Mouse (Mus musculus): Measurements from ENCODE around the gene Pacsin2. TPM values are rescaled to one million over a fixed set of nuclear protein-coding genes. Genes with fewer than 3 reads are reported as not detected.
"Not testable (repeated sequence)": the region's sequence is repeated elsewhere in the genome, so short reads cannot be mapped to it uniquely, and the experiment has no call there.

Pacsin2 gene
- polyA plus RNA-seq, 1 experiment from 2014 or later, result 26.9 TPM

DNA sequence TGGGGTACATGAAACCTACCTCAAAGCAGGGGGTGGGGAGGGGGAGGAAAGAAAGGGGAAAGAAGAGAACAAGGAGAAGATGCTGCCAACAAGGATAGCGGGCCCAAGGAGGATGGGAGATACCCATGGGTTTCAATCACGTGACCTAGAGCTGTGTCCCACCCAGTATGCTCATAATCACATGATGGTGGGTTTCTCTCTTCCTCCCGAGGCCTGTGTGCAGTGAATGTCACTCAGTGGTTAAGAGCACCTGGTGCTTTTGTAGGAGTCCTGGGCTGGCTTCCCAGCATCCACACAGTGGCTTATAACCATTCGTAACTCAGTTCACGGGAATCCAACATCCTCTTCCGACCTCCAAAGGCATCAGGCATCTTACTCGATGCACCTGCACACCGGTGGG, 6.0 kb upstream of the Pacsin2 start:
- Histone ChIP-seq H3K36me3 (ENCODE audit: control insufficient read depth, insufficient read depth, low read length) (no peaks in the 10 kb centered on the region), H3K4me2 (ENCODE audit: low read length) (no peak overlapping the region), H3K4me1 (ENCODE audit: control insufficient read depth, insufficient read depth, low read depth, low read length) (peaks cover 2% of the 10 kb centered on the region; the same call in 1 of the 2 replicates), H3K9ac (ENCODE audit: low read depth, low read length) (no peak overlapping the region), H3K9me3 (ENCODE audit: control insufficient read depth, low read length) (no peaks in the 10 kb centered on the region), H3K4me3 (ENCODE audit: low read length) (no peak overlapping the region), H3K27ac (ENCODE audit: low read depth, low read length) (no peak overlapping the region), H3K27me3 (replicated peaks; ENCODE audit: control insufficient read depth, insufficient read depth, low read length) (no peaks in the 10 kb centered on the region)
- 84% methylated on average over 8 of the region's 8 CpGs for WGBS
- ATAC-seq, result no peak

DNA sequence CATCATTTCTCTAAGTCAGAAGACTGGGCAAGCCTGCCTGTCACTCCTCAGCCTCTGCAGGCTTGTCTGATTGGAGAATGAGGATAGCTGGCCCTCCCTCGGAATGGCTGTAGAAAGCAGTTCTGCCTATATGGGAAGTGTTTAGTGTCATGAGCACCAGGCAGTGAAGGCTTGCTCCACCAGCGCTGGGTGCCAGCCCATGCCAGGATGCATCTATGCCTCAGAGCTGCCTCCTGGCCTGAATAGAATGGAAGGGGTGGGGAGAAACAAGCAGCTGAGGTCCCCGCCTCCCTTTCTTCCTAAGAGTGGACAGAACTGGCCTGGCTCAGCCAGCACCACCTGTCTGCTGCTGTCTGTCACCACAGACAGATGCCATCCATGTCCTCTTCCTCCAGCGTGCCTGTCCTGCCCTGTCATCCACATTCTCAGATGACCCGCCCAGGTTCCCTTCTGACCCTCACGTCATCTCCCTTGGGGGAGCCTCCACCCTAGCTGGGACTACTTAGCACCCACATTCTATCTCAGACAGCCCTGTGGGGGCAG, 4.9 kb upstream of the Pacsin2 start:
- H3K4me3 ChIP-seq (ENCODE audit: low read length), result no peak overlapping the region
- 60% methylated on average over 6 of the region's 6 CpGs for WGBS
- ATAC-seq, result no peak
- H3K9me3 ChIP-seq (ENCODE audit: control insufficient read depth, low read length), result no peaks in the 10 kb centered on the region
- no peak overlapping the region for H3K27ac ChIP-seq (ENCODE audit: low read depth, low read length)
- no peaks in the 10 kb centered on the region for H3K27me3 ChIP-seq (replicated peaks; ENCODE audit: control insufficient read depth, insufficient read depth, low read length)
- peaks cover 2% of the 10 kb centered on the region; the same call in 1 of the 2 replicates for H3K4me1 ChIP-seq (ENCODE audit: control insufficient read depth, insufficient read depth, low read depth, low read length)
- no peak overlapping the region for H3K9ac ChIP-seq (ENCODE audit: low read depth, low read length)
- no peak overlapping the region for H3K4me2 ChIP-seq (ENCODE audit: low read length)
- no peaks in the 10 kb centered on the region for H3K36me3 ChIP-seq (ENCODE audit: control insufficient read depth, insufficient read depth, low read length)

DNA sequence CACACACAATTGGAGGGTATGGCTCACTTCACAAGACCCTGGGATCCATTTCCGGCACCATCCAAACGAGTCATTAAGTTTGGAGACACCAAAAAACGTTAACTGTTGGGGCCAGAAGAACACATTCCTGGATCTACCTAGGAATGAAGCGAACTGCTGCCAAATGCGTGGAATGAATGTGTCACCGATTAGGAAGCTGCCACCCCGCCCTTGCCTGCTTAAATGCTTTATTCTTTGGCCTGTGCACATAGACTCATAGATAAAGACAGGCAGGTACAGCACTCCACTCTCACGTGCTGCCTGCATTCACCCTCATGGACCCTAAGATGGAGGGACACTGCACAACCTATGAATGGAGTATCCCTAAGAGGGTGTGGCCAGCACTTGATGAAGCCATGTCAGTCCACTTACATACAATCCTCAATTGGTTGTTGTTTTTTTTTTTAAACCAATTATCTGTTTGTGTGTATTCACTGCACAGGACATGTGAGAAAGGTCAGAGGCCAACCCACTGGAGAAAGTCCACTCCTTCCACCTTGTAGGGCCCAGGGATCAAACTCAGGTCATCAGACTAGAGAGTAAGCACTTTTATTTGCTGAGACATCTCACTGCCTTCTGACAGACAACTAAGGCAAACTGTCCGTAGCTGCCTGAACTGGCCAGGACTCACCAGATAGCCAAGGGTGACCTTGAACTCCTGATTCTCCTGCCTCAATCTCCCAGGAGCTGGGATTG, 3.0 kb upstream of the Pacsin2 start:
- Histone ChIP-seq H3K9ac (ENCODE audit: low read depth, low read length) (no peak overlapping the region), H3K4me3 (ENCODE audit: low read length) (no peak overlapping the region), H3K4me1 (ENCODE audit: control insufficient read depth, insufficient read depth, low read depth, low read length) (peaks cover 9% of the 10 kb centered on the region), H3K36me3 (ENCODE audit: control insufficient read depth, insufficient read depth, low read length) (no peaks in the 10 kb centered on the region), H3K4me2 (ENCODE audit: low read length) (no peak overlapping the region), H3K27ac (ENCODE audit: low read depth, low read length) (no peak overlapping the region), H3K9me3 (ENCODE audit: control insufficient read depth, low read length) (no peaks in the 10 kb centered on the region), H3K27me3 (replicated peaks; ENCODE audit: control insufficient read depth, insufficient read depth, low read length) (no peaks in the 10 kb centered on the region)
- ATAC-seq, result no peak
- 82% methylated on average over 9 of the region's 9 CpGs for WGBS

DNA sequence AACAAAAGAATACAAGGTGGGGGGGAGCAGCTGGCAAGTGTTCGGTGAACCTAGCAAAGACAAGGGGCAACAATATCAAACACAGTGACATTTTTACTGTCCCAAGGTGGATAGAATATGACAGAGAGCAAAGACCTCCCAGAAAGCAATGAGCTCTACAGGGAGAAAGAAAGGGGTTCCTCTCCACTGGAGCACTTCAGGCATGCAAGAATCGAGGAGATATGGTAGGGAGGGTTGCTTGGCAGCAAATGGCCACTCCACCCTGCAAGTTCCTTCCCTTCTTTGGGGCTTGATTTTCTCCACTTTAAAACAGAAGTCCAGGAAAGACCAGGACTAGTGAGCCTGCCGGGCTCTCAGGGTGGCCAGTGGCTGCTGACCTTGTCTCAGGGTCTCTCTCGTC, 1.9 kb upstream of the Pacsin2 start:
- Histone ChIP-seq H3K4me2 (ENCODE audit: low read length) (no peak overlapping the region), H3K36me3 (ENCODE audit: control insufficient read depth, insufficient read depth, low read length) (no peaks in the 10 kb centered on the region), H3K27me3 (replicated peaks; ENCODE audit: control insufficient read depth, insufficient read depth, low read length) (no peaks in the 10 kb centered on the region), H3K4me1 (ENCODE audit: control insufficient read depth, insufficient read depth, low read depth, low read length) (peaks cover 8% of the 10 kb centered on the region), H3K9me3 (ENCODE audit: control insufficient read depth, low read length) (no peaks in the 10 kb centered on the region), H3K27ac (ENCODE audit: low read depth, low read length) (no peak overlapping the region), H3K4me3 (ENCODE audit: low read length) (no peak overlapping the region), H3K9ac (ENCODE audit: low read depth, low read length) (no peak overlapping the region)
- no peak for ATAC-seq
- WGBS, result 71% methylated on average over 4 of the region's 4 CpGs

DNA sequence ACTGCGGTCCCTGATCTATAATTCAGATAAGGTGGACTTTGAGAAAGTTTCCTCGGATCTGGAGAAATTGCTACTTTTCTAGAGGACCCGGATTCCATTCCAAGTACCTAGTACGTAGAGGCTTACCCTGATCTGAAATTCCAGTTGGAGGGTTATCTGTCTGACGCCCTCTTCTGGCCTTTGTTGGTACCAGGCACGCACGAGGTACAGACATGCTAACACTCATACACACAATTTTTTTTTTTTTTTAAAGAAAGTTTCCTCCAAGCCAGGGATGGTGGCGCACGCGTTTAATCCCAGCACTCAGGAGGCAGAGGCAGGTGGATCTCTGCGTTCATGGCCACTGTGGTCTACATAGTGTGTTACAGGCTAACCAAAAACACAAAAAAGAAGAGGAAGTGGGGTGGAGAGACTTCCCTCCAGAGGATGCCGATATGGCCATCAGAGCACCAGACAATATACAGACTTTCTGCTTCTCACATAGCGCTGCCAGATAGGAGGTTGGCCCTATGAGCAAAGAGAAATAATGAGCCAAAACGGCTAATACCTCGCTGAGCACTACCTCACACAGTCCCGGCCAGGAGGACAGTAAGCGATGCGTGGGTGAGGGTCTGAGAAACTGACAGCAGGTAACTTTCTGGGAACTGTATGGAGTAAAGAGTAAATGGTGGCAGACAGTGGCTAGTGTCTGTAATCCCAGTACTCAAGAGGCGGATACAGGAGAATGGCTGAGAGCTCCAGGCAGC, 672 bp upstream of the Pacsin2 start:
- H3K36me3 ChIP-seq (ENCODE audit: control insufficient read depth, insufficient read depth, low read length), result no peaks in the 10 kb centered on the region
- peak overlapping the region; percentile 86 for H3K4me3 ChIP-seq (ENCODE audit: low read length)
- WGBS, result 76% methylated on average over 19 of the region's 19 CpGs
- no peak for ATAC-seq
- no peaks in the 10 kb centered on the region for H3K27me3 ChIP-seq (replicated peaks; ENCODE audit: control insufficient read depth, insufficient read depth, low read length)
- peaks cover 7% of the 10 kb centered on the region for H3K4me1 ChIP-seq (ENCODE audit: control insufficient read depth, insufficient read depth, low read depth, low read length)
- peak overlapping the region; percentile 95 for H3K4me2 ChIP-seq (ENCODE audit: low read length)
- no peak overlapping the region for H3K9ac ChIP-seq (ENCODE audit: low read depth, low read length)
- H3K27ac ChIP-seq (ENCODE audit: low read depth, low read length), result no peak overlapping the region
- H3K9me3 ChIP-seq (ENCODE audit: control insufficient read depth, low read length), result no peaks in the 10 kb centered on the region

DNA sequence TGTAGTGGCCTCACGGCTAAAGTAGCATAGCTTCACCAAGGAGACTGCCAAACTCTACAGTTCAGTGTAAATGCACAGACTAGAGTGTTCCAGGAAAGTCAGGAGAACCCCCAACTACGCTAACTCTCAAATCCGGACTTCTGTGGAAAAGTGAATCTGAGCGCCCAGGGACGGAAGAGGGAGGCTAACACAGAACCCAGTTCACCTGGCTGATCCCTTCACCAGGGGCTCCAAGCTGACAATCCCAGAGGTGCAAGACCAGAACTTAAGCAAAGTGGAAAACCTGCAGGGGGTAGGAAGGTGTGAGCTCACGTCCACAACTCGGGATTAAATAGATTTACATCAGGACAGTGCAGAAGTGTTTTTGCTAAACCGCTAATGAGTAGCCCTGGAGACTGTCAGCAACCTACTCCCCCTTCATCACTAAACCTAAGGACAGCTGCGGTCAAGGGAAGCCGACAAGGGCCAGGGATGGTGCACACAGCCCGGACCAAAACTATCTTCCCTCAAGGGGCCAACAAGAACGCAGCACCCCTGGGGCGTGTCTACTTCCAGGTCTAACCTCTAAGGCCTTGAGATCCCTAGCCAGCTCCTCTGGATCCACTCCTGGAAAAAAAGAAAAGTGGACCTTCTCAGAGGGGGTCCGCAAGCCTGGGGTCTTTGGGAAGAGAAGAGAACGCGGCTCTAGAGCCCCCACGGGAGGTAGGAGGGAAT, 880 bp downstream of the Pacsin2 start:
- peaks cover 7% of the 10 kb centered on the region for H3K4me1 ChIP-seq (ENCODE audit: control insufficient read depth, insufficient read depth, low read depth, low read length)
- H3K27me3 ChIP-seq (replicated peaks; ENCODE audit: control insufficient read depth, insufficient read depth, low read length), result no peaks in the 10 kb centered on the region
- 8% methylated on average over 17 of the region's 17 CpGs for WGBS
- no peaks in the 10 kb centered on the region for H3K36me3 ChIP-seq (ENCODE audit: control insufficient read depth, insufficient read depth, low read length)
- H3K27ac ChIP-seq (ENCODE audit: low read depth, low read length), result no peak overlapping the region
- H3K9me3 ChIP-seq (ENCODE audit: control insufficient read depth, low read length), result no peaks in the 10 kb centered on the region
- peak overlapping the region; percentile 73 for H3K9ac ChIP-seq (ENCODE audit: low read depth, low read length)
- H3K4me3 ChIP-seq (ENCODE audit: low read length), result peak overlapping the region; percentile 86
- ATAC-seq, result no peak
- peak overlapping the region; percentile 95 for H3K4me2 ChIP-seq (ENCODE audit: low read length)

DNA sequence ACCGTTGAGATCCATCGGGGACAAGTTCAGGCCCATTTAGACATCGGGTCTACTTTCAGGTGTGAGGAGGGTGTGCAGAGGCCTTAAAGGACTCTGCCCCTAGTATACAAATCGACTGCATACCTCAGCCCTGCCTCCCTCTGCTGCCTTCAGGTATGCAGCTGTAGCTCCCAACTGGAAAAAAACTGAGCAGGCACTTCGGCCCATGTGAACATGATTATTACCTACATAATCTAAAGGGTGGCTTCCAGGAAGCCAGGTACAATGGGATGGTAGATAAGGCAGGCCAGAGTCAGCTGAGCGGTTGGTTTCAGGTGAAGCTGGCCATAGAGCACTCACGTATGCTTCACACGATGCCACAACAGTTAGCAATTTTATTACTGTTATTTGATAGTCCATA, 2.1 kb downstream of the Pacsin2 start:
- H3K4me1 ChIP-seq (ENCODE audit: control insufficient read depth, insufficient read depth, low read depth, low read length); H3K9me3 ChIP-seq (ENCODE audit: control insufficient read depth, low read length); ATAC-seq; H3K36me3 ChIP-seq (ENCODE audit: control insufficient read depth, insufficient read depth, low read length); H3K27ac ChIP-seq (ENCODE audit: low read depth, low read length); H3K27me3 ChIP-seq (replicated peaks; ENCODE audit: control insufficient read depth, insufficient read depth, low read length); H3K4me2 ChIP-seq (ENCODE audit: low read length); H3K4me3 ChIP-seq (ENCODE audit: low read length); H3K9ac ChIP-seq (ENCODE audit: low read depth, low read length): not testable (repeated sequence)
- 91% methylated on average over 8 of the region's 8 CpGs for WGBS

DNA sequence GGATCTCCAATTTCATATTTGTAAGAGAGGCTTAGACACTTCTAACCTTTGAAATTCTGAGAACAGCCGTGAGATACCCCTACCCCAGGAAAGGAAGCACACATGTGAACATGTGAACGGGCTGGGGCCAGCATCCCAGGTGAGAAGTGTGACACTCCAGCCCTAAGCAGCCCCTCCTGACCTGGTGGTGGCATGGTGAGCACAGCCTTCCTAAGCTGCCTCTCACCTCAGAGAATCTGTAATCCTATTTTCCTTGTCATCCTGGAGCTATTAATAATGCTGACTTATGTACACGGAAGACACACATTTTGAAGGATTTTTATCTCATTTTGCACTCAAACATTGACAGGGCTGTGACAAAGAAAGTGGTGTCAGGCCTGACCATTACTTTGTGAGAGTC, 3.5 kb downstream of the Pacsin2 start:
- Histone ChIP-seq H3K9me3 (ENCODE audit: control insufficient read depth, low read length) (no peaks in the 10 kb centered on the region), H3K27ac (ENCODE audit: low read depth, low read length) (no peak overlapping the region), H3K9ac (ENCODE audit: low read depth, low read length) (no peak overlapping the region), H3K4me1 (ENCODE audit: control insufficient read depth, insufficient read depth, low read depth, low read length) (peaks cover 7% of the 10 kb centered on the region), H3K4me3 (ENCODE audit: low read length) (no peak overlapping the region), H3K36me3 (ENCODE audit: control insufficient read depth, insufficient read depth, low read length) (no peaks in the 10 kb centered on the region), H3K4me2 (ENCODE audit: low read length) (no peak overlapping the region), H3K27me3 (replicated peaks; ENCODE audit: control insufficient read depth, insufficient read depth, low read length) (no peaks in the 10 kb centered on the region)
- WGBS, result 83% methylated on average over 3 of the region's 3 CpGs
- ATAC-seq, result no peak

DNA sequence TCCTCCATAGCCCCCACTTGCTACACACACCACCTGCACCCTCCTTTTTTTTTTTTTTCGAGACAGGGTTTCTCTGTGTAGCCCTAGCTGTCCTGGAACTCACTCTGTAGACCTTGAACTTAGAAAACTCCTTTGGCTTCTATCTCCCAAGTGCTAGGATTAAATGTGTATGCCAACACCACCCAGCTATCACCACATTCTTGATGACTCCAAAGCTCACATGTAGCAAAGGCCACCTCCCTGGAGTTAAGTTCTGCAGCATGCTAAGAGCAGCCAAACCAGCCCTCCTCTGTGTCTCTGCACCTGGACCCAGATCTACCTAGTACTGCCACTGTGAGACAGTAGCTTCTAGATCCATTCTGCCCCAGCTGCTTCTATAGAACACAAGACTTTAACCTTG, 6.9 kb downstream of the Pacsin2 start:
- ATAC-seq, result no peak
- no peak overlapping the region for H3K9ac ChIP-seq (ENCODE audit: low read depth, low read length)
- no peaks in the 10 kb centered on the region for H3K9me3 ChIP-seq (ENCODE audit: control insufficient read depth, low read length)
- 80% methylated on average over 1 of the region's 1 CpGs for WGBS
- no peak overlapping the region for H3K4me3 ChIP-seq (ENCODE audit: low read length)
- no peak overlapping the region for H3K27ac ChIP-seq (ENCODE audit: low read depth, low read length)
- H3K4me1 ChIP-seq (ENCODE audit: control insufficient read depth, insufficient read depth, low read depth, low read length), result no peaks in the 10 kb centered on the region
- no peaks in the 10 kb centered on the region for H3K27me3 ChIP-seq (replicated peaks; ENCODE audit: control insufficient read depth, insufficient read depth, low read length)
- H3K4me2 ChIP-seq (ENCODE audit: low read length), result no peak overlapping the region
- no peaks in the 10 kb centered on the region for H3K36me3 ChIP-seq (ENCODE audit: control insufficient read depth, insufficient read depth, low read length)
